Mouse (Mus musculus) neutrophil, adult 5-6 weeks (primary cell): ENCODE results near the gene Eddm3b. TPM values are rescaled to one million over a fixed set of nuclear protein-coding genes. Genes with fewer than 3 reads are reported as not detected.

ENCODE experiments used
- total RNA-seq: library from RNA; stranded (forward); fragments of 200-1000 nt; gene quantifications from 2 replicates; pipeline ENCODE4 v1.2.3, GENCODE M21; 2017

Eddm3b gene
- total RNA-seq, 1 experiment from 2014 or later = not detected

Other genes starting within 250 kb of the Eddm3b start
- gene Tep1, start 243.9 kb upstream of the Eddm3b start, total RNA-seq = 36.1 and 41.5 TPM in 2 replicates
- gene Klhl33, start 216.9 kb upstream of the Eddm3b start, total RNA-seq = not detected in 2 replicates
- 46.7 and 58.8 TPM in 2 replicates for gene Osgep, start 189.5 kb upstream of the Eddm3b start, total RNA-seq
- 12.3 and 23.3 TPM in 2 replicates for gene Apex1, start 189.5 kb upstream of the Eddm3b start, total RNA-seq
- 48.2 and 58.0 TPM in 2 replicates for gene Pip4p1, start 183.6 kb upstream of the Eddm3b start, total RNA-seq
- 53.4 and 69.2 TPM in 2 replicates for gene Pnp, start 183.3 kb upstream of the Eddm3b start, total RNA-seq
- gene Gm49342, start 169.9 kb upstream of the Eddm3b start, total RNA-seq = not detected in 2 replicates
- 1.4 TPM in 1 of 2 replicates, not detected in the other for gene Pnp2, start 158.4 kb upstream of the Eddm3b start, total RNA-seq
- not detected in 2 replicates for gene Rnase10, start 106.7 kb upstream of the Eddm3b start, total RNA-seq
- not detected in 2 replicates for gene Rnase9, start 72.6 kb upstream of the Eddm3b start, total RNA-seq
- gene Rnase11, start 64.3 kb upstream of the Eddm3b start, total RNA-seq = not detected in 2 replicates
- 2.6 TPM in 1 of 2 replicates, not detected in the other for gene Rnase12, start 56.8 kb upstream of the Eddm3b start, total RNA-seq
- gene Olfr750, start 40.0 kb upstream of the Eddm3b start, total RNA-seq = not detected in 2 replicates
- 2.0 and 2.1 TPM in 2 replicates for gene Rnase4, start 23.3 kb upstream of the Eddm3b start, total RNA-seq
- 2.2 and 2.3 TPM in 2 replicates for gene Ang, start 23.3 kb upstream of the Eddm3b start, total RNA-seq
- gene Rnase6, start 9.5 kb downstream of the Eddm3b start, total RNA-seq = 227 and 232 TPM in 2 replicates
- not detected in 2 replicates for gene Rnase1, start 32.4 kb downstream of the Eddm3b start, total RNA-seq
- gene Rnase2b, start 47.8 kb downstream of the Eddm3b start, total RNA-seq = not detected in 2 replicates
- not detected in 2 replicates for gene Ang2, start 84.7 kb downstream of the Eddm3b start, total RNA-seq
- not detected in 2 replicates for gene Ear14, start 89.0 kb downstream of the Eddm3b start, total RNA-seq
- gene Rnase2a, start 141.7 kb downstream of the Eddm3b start, total RNA-seq = not detected in 2 replicates
- gene Gm7247, start 247.3 kb downstream of the Eddm3b start, total RNA-seq = not detected in 2 replicates